Mouse (Mus musculus) lung, postnatal 36 days (tissue): ENCODE results near the gene Necap1.

Experiments
- DNase-seq: peaks from one replicate; pipeline ENCODE4 v3.0.0; 2022; ENCODE audit warnings: mixed read lengths

Gene Necap1

DNA sequence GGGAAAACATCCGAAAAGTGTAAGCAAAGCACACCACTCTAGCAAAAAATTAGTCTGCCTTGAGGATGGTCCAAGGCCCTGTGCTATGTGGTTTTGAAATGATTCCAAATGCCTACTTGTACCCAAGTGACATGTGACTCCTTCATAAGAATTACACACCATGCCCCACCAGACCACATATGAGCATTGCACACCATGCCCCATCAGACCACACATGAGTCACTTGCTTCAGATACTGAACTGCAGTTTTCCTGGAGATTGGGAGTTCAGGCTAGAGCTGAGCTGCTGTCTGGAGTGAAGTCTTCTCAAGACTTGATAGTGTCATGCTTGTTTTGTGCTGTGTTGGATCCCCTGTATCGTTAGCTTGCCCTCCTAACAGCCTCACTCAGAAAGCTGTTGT lies 15.3 kb downstream of the Necap1 start:
- no peak for DNase-seq

- peak; percentile 75 for DNase-seq
Observed at GRCm38 (mm10) chr6:122892442-122893049, 18.3 kb downstream of the Necap1 start.

DNA sequence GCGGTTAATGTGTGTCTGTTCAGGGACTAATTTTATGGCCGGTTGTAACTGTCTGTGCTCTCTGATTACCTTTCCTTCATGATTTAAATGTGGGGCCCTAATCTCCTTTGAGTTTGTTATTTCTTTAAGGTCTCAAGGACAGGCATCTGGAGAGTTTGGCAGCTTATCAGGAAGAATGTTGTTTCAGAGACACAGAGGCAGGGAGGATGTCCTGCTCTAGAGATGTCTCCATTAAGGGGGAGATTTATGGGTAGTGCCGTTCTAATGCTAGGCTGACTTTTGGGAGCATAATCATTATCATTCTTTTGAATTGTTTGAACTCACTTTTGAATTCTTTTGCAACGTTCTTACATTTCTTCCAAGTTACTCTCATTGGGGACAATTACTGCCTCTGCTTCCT lies 45.6 kb downstream of the Necap1 start:
- no peak for DNase-seq

- DNase-seq = peak; percentile 40
Observed at GRCm38 (mm10) chr6:122921451-122921850, 47.2 kb downstream of the Necap1 start, which contains the start of gene Clec4a1. Gene Clec4a1 (plus strand): TSS chr6:122921848.

DNA sequence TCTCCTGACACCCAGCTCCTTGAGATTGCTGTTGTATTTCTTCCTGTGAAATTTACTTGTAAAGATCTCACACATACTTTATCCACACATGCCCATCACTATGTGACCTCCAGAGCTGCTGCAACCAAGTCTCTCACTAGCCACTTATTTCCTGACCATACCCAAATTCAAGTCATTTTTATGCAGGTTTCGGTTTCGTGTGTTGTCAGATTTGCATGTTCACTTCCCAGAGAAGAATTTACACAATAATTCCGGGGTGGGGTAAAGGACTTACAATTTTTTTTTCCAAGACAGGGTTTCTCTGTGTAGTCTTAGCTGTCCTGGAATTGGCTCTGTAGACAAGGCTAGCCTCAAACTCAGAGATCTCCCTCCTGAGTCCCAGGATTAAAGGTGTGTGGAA lies 60.6 kb downstream of the Necap1 start:
- peak; percentile 45 for DNase-seq
